8 mouse cellular contexts compared by ENCODE assay signal in the genomic region with DNA sequence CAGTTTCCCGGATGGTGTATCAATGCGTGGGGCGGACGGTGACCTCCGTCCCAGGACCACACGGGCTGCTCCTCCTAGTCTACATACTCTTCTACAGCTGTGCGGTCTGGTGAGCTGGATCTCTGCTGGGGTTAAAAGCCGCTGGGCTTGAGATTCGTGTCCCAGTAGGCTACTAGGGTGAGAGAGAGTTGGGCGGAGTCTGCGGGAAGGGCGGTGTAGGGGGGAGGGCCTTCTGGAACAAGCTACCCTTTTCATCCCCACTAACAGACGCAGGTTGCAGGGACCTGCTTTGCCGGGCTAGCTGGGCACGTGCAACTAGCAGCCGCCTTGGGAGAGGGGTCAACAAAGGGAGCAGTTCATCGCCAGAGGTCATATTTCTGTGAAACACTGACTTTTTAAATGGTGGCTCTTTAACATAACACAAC. TPM values are rescaled to one million over a fixed set of nuclear protein-coding genes. Genes with fewer than 3 reads are reported as not detected.
DNase-seq lines count a peak whose midpoint lies in the region; ATAC-seq and TF ChIP-seq lines count a peak whose summit lies in the region.

Gene Srms (minus strand): TSS at position 165 of the 425 bp plus-strand sequence.

- H3K36me3 ChIP-seq in embryonic facial prominence, embryonic 12.5 days = no peaks in the 10 kb centered on the region
- H3K36me3 ChIP-seq in thymus, adult 2 months (ENCODE audit: control insufficient read depth, insufficient read depth, low read length) = no peaks in the 10 kb centered on the region

- TF ChIP-seq CTCF in thymus, adult 2 months (IDR thresholded peaks at IDR 0.05; ENCODE audit: borderline replicate concordance, control insufficient read depth, extremely low read depth, insufficient read depth, low read length, poor library complexity) = no peak

- peak; percentile 89 for DNase-seq in ZHBTc4 (ENCODE audit: low read depth, low spot score)
- DNase-seq in heart, postnatal 4 days = peak; percentile 25
- peak; percentile 45 to 57 for DNase-seq in kidney, postnatal 4 days
- peak; percentile 39 for DNase-seq in thymus, adult 2 months
- no peak for DNase-seq in cerebellum, postnatal 10 days
- no peak for DNase-seq in ovary, adult 18-20 months (ENCODE audit: low spot score)

- H3K9me3 ChIP-seq in embryonic facial prominence, embryonic 12.5 days = no peaks in the 10 kb centered on the region

- 2% methylated on average over 17 of the region's 17 CpGs for WGBS in embryonic facial prominence, embryonic 12.5 days
- WGBS in thymus, adult 2 months = under 1% methylated on average over 17 of the region's 17 CpGs

- H3K9ac ChIP-seq in embryonic facial prominence, embryonic 12.5 days = 0 out of 2 replicates have a peak within 1 kb of the TSS, but pooled peaks have one; percentile 19

- no peak for TF ChIP-seq POLR2A in thymus, adult 2 months (IDR thresholded peaks at IDR 0.05; ENCODE audit: control insufficient read depth, extremely low read depth, insufficient read depth, low read length, poor library complexity)

- peak within 1 kb of the TSS; percentile 50 for H3K4me2 ChIP-seq in embryonic facial prominence, embryonic 12.5 days (replicated peaks)

- ATAC-seq in embryonic facial prominence, embryonic 12.5 days (ENCODE audit: insufficient number of reproducible peaks, insufficient read depth, low FRiP score, low TSS enrichment) = no peak
- peak; percentile 82 for ATAC-seq in megakaryocyte progenitor cell, adult 5-6 weeks (replicated peaks; ENCODE audit: poor library complexity)

- peak within 1 kb of the TSS; percentile 29 for H3K4me3 ChIP-seq in embryonic facial prominence, embryonic 12.5 days
- peak within 1 kb of the TSS; percentile 31 for H3K4me3 ChIP-seq in thymus, adult 2 months (ENCODE audit: control insufficient read depth, insufficient read depth, low read length)

- peaks cover 39% of the 10 kb centered on the region for H3K27me3 ChIP-seq in embryonic facial prominence, embryonic 12.5 days
- H3K27me3 ChIP-seq in thymus, adult 2 months (ENCODE audit: control insufficient read depth, insufficient read depth, low read length) = no peaks in the 10 kb centered on the region; the same call in 1 of the 2 replicates

- H3K27ac ChIP-seq in embryonic facial prominence, embryonic 12.5 days = no peak within 1 kb of the TSS
- no peak within 1 kb of the TSS for H3K27ac ChIP-seq in thymus, adult 2 months (ENCODE audit: control insufficient read depth, insufficient read depth, low read length)

- peaks cover 7% of the 10 kb centered on the region for H3K4me1 ChIP-seq in embryonic facial prominence, embryonic 12.5 days
- peaks cover 15% of the 10 kb centered on the region for H3K4me1 ChIP-seq in thymus, adult 2 months (replicated peaks; ENCODE audit: control insufficient read depth, insufficient read depth, low read length)

RNA-seq across cellular contexts. Expression of gene Srms, which starts in this region (rescaled TPM):
- polyA plus RNA-seq in embryonic facial prominence, embryonic 12.5 days (2016; fragmentation: Nextera tagmentation; extraction: Ambion mirVana) = 0.12 TPM in 1 of 2 replicates, not detected in the other
- total RNA-seq in heart, postnatal 4 days (2021) = under 1 TPM in 1 of 2 experiments, not detected in 1; 0.09 TPM
- total RNA-seq in megakaryocyte progenitor cell, adult 5-6 weeks (2015) = not detected in 2 replicates
- total RNA-seq in megakaryocyte progenitor cell, adult 5-6 weeks (2017) = not detected in 2 replicates
- polyA plus RNA-seq in thymus, adult 2 months (2012; rRNA removed) = 0.71 and 0.86 TPM in 2 replicates

Comparison
In these comparisons a context has a peak if more than half of its experiments do, and no peak if none do; other contexts are left out.
1. Peak in DNase-seq in heart, postnatal 4 days; RNA of the gene not detected or under 1 TPM.
2. Peak in ATAC-seq in megakaryocyte progenitor cell, adult 5-6 weeks; RNA of the gene not detected or under 1 TPM.
3. Peak in DNase-seq and H3K4me3 ChIP-seq in thymus, adult 2 months; RNA of the gene not detected or under 1 TPM.
4. DNase-seq: peak in ZHBTc4 (single experiment) and kidney, postnatal 4 days (2 of 2); none in cerebellum, postnatal 10 days (0 of 2) and ovary, adult 18-20 months (single experiment).